Mouse (Mus musculus) testis, adult 2 months (tissue): ENCODE measurements around the gene 1600012H06Rik.
"Not testable (repeated sequence)": the region's sequence is repeated elsewhere in the genome, so short reads cannot be mapped to it uniquely, and the experiment has no call there.

Experiments
- CTCF ChIP-seq: fragments of 200-500 bp; IDR thresholded peaks from 2 replicates; pipeline ENCODE4 v1.5.1; 2012; ENCODE audit warnings: low read depth, mild to moderate bottlenecking, inconsistent platforms, low read length, moderate library complexity; ENCODE audit not compliant: control insufficient read depth, insufficient read depth, insufficient replicate concordance
- POLR2A ChIP-seq: fragments of 200-500 bp; IDR thresholded peaks from 2 replicates; pipeline ENCODE4 v1.6.1; 2012; ENCODE audit warnings: low read depth, mild to moderate bottlenecking, inconsistent platforms, low read length, moderate library complexity; ENCODE audit not compliant: control insufficient read depth

DNA sequence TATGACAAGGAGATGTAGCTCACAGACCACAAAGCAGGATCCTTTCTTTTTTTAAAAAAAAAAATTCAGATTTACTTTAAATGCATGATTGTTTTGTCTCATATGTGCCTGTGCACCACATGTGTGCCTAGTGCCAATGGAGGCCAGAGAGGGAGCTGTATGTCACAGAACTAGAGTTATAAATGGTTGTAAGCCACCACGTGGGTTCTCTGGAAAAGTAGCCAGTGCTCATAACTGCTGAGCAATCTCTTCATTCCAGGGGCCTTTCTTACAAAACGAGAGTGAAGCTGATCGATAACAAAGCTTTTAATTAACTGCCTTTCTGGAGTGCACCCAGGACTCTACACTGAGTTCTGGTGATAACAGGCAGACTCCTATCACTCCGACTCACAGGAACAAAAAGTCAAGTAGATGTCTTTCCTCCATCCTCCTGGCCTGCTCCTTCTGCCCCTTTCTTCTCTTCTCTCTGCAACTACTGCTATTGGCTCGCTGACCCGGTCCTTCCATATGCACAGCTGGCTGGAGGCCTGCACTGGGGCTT is 25.5 kb downstream of the 1600012H06Rik start:
- not testable (repeated sequence) for TF ChIP-seq CTCF, POLR2A
